Mouse (Mus musculus): Measurements from ENCODE around the gene Sim2.

Sim2 gene

DNA sequence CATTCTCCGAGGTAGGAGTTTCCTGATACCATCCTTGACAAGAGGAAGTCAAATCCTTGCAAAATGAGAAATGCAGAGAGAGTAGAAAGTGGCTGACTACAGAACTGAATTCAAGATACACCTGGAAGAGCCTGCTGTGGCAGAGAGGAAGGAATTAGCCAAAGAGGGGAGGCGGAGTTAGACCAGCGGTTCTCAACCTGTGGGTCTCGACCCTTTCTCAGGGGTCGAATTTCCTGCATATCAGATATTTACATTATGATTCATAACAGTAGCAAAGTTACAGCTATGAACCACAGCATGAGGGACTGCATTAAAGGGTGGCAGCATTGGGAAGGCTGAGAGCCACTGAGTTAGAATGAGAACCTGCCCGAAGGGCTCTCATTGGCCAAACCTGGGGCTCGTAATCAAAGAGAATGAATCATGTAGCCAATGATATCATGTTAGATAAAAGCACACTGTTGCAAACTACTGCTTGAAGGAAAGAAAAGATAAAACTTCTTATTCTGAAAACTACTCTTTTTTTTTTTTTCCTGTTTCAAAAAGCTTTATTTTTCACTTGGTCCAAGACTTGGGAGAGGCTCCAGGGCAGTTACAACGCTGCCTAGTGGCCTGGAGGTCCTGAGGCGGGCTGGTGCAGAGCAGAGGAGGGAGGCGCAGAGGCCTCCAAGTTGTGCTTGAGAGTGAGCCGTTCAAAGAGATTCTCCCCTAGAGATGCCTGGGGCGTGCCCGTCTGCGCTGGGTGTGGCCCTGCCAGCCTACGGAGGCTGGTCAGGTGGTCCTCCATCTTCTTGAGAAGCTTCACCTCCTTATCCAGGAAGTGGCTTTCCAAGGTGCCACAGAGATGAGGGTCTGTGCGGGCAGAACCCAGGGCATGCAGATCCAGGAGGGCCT lies 84.2 kb downstream of the Sim2 start:
- no peak for DNase-seq

DNA sequence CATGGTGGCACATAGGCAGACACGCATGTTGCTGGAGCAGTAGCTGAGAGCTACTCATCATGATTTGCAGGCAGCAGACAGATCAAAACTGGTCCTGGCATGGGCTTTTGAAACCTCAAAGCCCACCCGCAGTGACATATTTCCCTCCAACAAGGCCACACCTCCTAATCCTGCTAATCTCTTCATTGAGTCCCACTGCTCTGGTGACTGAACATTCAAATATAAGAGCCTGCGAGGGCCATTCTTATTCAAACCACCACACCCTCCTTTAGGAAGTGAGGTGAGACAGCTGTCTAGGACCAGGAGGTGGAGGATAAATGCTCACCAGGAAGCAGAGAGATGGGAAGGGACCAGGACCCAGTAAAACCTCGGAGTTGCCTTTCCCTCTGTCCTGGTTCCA lies 85.5 kb downstream of the Sim2 start:
- DNase-seq: no peak

DNA sequence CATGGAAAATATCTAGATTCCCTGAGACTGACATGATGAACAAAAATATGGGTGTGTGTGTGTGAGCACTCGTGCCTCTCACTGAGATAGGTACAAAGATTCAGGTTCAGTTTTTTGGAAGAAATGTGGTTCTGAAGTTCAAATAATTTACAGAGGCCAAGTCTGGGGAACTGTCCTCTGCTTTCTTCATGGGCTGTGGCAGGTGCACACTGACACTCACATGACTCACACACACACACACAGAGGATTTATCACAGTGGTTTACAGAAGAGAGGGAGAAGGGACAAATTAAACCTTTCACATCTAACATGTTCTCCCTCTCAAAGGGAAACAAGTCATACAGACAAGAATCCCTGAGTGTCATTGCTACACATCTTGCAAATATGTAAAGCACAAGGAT lies 88.6 kb downstream of the Sim2 start:
- DNase-seq: no peak

DNA sequence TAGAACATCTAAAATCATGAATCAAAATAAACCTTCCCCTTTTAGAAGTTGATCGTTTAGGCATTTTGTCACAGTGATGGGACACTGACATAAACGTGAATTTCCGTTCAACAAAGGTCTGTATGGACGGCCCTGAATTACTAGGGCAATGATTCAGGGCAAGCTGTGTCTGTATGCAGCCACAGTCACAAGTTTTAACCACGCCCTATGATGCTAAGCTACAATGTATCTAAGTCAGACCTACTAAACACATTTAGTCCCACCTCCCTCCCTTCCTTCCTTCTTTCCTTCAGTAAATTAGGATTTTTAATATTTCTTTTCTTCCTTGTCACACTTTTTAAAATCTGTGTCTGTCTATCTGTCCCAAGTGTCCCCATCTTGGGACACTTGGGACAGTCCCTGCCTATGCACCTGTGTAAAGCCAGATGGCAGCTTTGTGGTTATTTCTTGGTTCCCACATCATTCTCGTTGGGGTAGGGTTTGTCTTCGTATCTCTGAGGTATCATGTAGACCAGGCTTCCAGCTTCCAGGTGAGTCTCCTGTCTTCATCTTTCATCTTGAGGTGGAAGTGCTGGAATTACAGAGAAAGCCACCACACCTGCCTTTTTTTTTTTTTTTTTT lies 90.7 kb downstream of the Sim2 start:
- no peak for DNase-seq

All from kidney, postnatal 4 days (tissue).